Mouse (Mus musculus) bone marrow, adult 2 months (tissue): ENCODE measurements around the gene Atp10a.

Experiments
- CTCF ChIP-seq: fragments of 200-500 bp; IDR thresholded peaks from 2 replicates; pipeline ENCODE4 v1.5.1; 2011; ENCODE audit warnings: low read length, control low read depth; ENCODE audit not compliant: control insufficient read depth, insufficient read depth
- POLR2A ChIP-seq: fragments of 200-500 bp; IDR thresholded peaks from 2 replicates; pipeline ENCODE4 v1.6.1; 2011; ENCODE audit warnings: low read depth, mild to moderate bottlenecking, control low read depth, low read length, borderline replicate concordance; ENCODE audit not compliant: control insufficient read depth

DNA sequence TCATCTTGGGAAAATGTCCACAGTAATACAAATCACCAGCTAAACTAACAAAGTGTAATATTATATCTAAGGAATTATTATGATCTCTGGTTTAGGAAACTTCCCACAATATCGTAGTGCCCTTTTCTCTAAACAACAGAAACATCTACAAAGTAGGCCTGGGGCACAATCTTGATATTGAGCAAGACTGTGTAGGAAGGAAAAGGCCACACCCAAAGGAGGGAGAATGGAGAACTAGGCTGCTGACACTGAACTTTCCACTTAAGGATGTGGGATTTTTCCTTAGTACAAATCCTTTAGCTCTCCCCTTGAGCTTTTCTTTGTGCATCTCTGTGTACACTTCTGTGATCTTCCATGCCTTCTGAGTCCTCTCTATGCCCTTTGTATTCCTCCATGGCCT is 22.3 kb upstream of the Atp10a start:
- no peak for TF ChIP-seq CTCF
- TF ChIP-seq POLR2A = no peak
